Mouse (Mus musculus) limb, embryonic 15.5 days (tissue): ENCODE data around the gene Tmprss9. TPM values are rescaled to one million over a fixed set of nuclear protein-coding genes. Genes with fewer than 3 reads are reported as not detected.

Source experiments
- ATAC-seq: fragments of 200-750 bp; cut with Nextera tagmentation; 2 replicates; pipeline ENCODE4 v1.8.0; 2017; ENCODE audit warnings: low read depth, moderate TSS enrichment; ENCODE audit not compliant: insufficient number of reproducible peaks, low FRiP score, low TSS enrichment
- H3K27ac ChIP-seq: fragments of 300-500 bp; sonication (generic); 2 replicates; pipeline ENCODE4 v1.5.1; 2015; ENCODE audit warnings: moderate library complexity, mild to moderate bottlenecking, inconsistent platforms
- H3K27me3 ChIP-seq: fragments of 300-500 bp; sonication (generic); 2 replicates; pipeline ENCODE4 v1.6.1; 2015; ENCODE audit warnings: inconsistent platforms
- H3K36me3 ChIP-seq: fragments of 300-500 bp; sonication (generic); 2 replicates; pipeline ENCODE4 v1.6.1; 2015; ENCODE audit warnings: inconsistent platforms
- H3K4me1 ChIP-seq: fragments of 300-500 bp; sonication (generic); 2 replicates; pipeline ENCODE4 v1.6.1; 2015; ENCODE audit warnings: inconsistent platforms
- H3K4me2 ChIP-seq: fragments of 300-500 bp; sonication (generic); 2 replicates; pipeline ENCODE4 v1.6.1; 2015; ENCODE audit warnings: mild to moderate bottlenecking, inconsistent platforms
- H3K4me3 ChIP-seq: fragments of 300-500 bp; sonication (generic); 2 replicates; pipeline ENCODE4 v1.5.1; 2015; ENCODE audit warnings: mild to moderate bottlenecking, inconsistent platforms
- H3K9ac ChIP-seq: fragments of 300-500 bp; sonication (generic); 2 replicates; pipeline ENCODE4 v1.6.1; 2015; ENCODE audit warnings: inconsistent platforms
- H3K9me3 ChIP-seq: fragments of 300-500 bp; sonication (generic); 2 replicates; pipeline ENCODE4 v1.6.1; 2016; ENCODE audit warnings: inconsistent platforms
- whole genome bisulfite sequencing: fragments of 180-500 bp; shearing (Covaris S2); methylation state at CpG from one replicate; pipeline ENCODE4 v1.1.7; 2015; 5-methylcytosine and 5-hydroxymethylcytosine counted together
- polyA plus RNA-seq: library from polyadenylated mRNA; unstranded; fragments of >200 nt; fragmentation: Nextera tagmentation; extraction: Ambion mirVana; gene quantifications from 2 replicates; pipeline ENCODE4 v1.2.1, GENCODE M21; 2015

Tmprss9 gene
- polyA plus RNA-seq, 1 experiment from 2014 or later, result not detected

GRCm38 (mm10) chr10:80904709-80905108 is 33.1 kb downstream of the Tmprss9 start:
- Histone ChIP-seq H3K4me3 (no peak overlapping the region), H3K9ac (no peak overlapping the region), H3K4me2 (no peak overlapping the region), H3K9me3 (no peaks in the 10 kb centered on the region), H3K27ac (no peak overlapping the region), H3K36me3 (peaks cover 79% of the 10 kb centered on the region), H3K27me3 (no peaks in the 10 kb centered on the region), H3K4me1 (peaks cover 8% of the 10 kb centered on the region)
- WGBS, result 93% methylated on average over 11 of the region's 11 CpGs
- ATAC-seq, result no peak

GRCm38 (mm10) chr10:80909375-80910162 is 37.9 kb downstream of the Tmprss9 start:
- Histone ChIP-seq H3K9me3 (no peaks in the 10 kb centered on the region), H3K27me3 (no peaks in the 10 kb centered on the region), H3K27ac (no peak overlapping the region), H3K4me1 (peaks cover 12% of the 10 kb centered on the region; the same call in 1 of the 2 replicates), H3K9ac (no peak overlapping the region), H3K4me3 (no peak overlapping the region), H3K36me3 (peaks cover 85% of the 10 kb centered on the region), H3K4me2 (no peak overlapping the region)
- ATAC-seq, result no peak
- WGBS, result 91% methylated on average over 22 of the region's 22 CpGs

GRCm38 (mm10) chr10:80911354-80911753 is 39.7 kb downstream of the Tmprss9 start:
- Histone ChIP-seq H3K9me3 (no peaks in the 10 kb centered on the region), H3K27me3 (no peaks in the 10 kb centered on the region), H3K9ac (no peak overlapping the region), H3K27ac (no peak overlapping the region), H3K36me3 (peaks cover 71% of the 10 kb centered on the region), H3K4me2 (no peak overlapping the region), H3K4me3 (no peak overlapping the region), H3K4me1 (peaks cover 19% of the 10 kb centered on the region)
- WGBS, result 81% methylated on average over 4 of the region's 4 CpGs
- peak; percentile 25 for ATAC-seq

- H3K27ac ChIP-seq, result no peak overlapping the region
- H3K27me3 ChIP-seq, result no peaks in the 10 kb centered on the region
- no peaks in the 10 kb centered on the region for H3K9me3 ChIP-seq
- ATAC-seq, result 0 out of 2 replicates have a peak, but pooled peaks have one; percentile 17
- peaks cover 70% of the 10 kb centered on the region for H3K36me3 ChIP-seq
- H3K4me1 ChIP-seq, result peaks cover 24% of the 10 kb centered on the region
- no peak overlapping the region for H3K9ac ChIP-seq
- H3K4me3 ChIP-seq, result no peak overlapping the region
- H3K4me2 ChIP-seq, result no peak overlapping the region
Measured at GRCm38 (mm10) chr10:80911891-80912290, 40.2 kb downstream of the Tmprss9 start.

- H3K4me1 ChIP-seq, result peaks cover 34% of the 10 kb centered on the region
- no peaks in the 10 kb centered on the region for H3K9me3 ChIP-seq
- no peak for ATAC-seq
- no peak overlapping the region for H3K4me3 ChIP-seq
- 86% methylated on average over 7 of the region's 8 CpGs for WGBS
- H3K27ac ChIP-seq, result 0 out of 2 replicates have a peak overlapping the region, but pooled peaks have one; percentile 30
- H3K36me3 ChIP-seq, result peaks cover 55% of the 10 kb centered on the region
- H3K27me3 ChIP-seq, result no peaks in the 10 kb centered on the region
- H3K9ac ChIP-seq, result no peak overlapping the region
- no peak overlapping the region for H3K4me2 ChIP-seq
Measured at GRCm38 (mm10) chr10:80913364-80914011, 41.8 kb downstream of the Tmprss9 start.

GRCm38 (mm10) chr10:80914253-80914656 is 42.6 kb downstream of the Tmprss9 start:
- 0 out of 2 replicates have a peak overlapping the region, but pooled peaks have one; percentile 30 for H3K27ac ChIP-seq

GRCm38 (mm10) chr10:80915260-80915659 is 43.6 kb downstream of the Tmprss9 start:
- no peak for ATAC-seq
- H3K4me3 ChIP-seq, result no peak overlapping the region
- 75% methylated on average over 2 of the region's 2 CpGs for WGBS
- H3K36me3 ChIP-seq, result peaks cover 37% of the 10 kb centered on the region
- peaks cover 36% of the 10 kb centered on the region for H3K4me1 ChIP-seq
- no peak overlapping the region for H3K4me2 ChIP-seq
- H3K27ac ChIP-seq, result no peak overlapping the region
- H3K27me3 ChIP-seq, result no peaks in the 10 kb centered on the region
- H3K9ac ChIP-seq, result no peak overlapping the region
- no peaks in the 10 kb centered on the region for H3K9me3 ChIP-seq

More at GRCm38 (mm10) chr10:80914253-80914656, 42.6 kb downstream of the Tmprss9 start:
- Histone ChIP-seq H3K4me2 (no peak overlapping the region), H3K9me3 (no peaks in the 10 kb centered on the region), H3K36me3 (peaks cover 47% of the 10 kb centered on the region), H3K27me3 (no peaks in the 10 kb centered on the region), H3K4me3 (no peak overlapping the region), H3K4me1 (peaks cover 36% of the 10 kb centered on the region), H3K9ac (no peak overlapping the region)
- 64% methylated on average over 5 of the region's 5 CpGs for WGBS
- no peak for ATAC-seq

GRCm38 (mm10) chr10:80915736-80916135 is 44.1 kb downstream of the Tmprss9 start:
- Histone ChIP-seq H3K4me1 (peaks cover 36% of the 10 kb centered on the region), H3K4me2 (no peak overlapping the region), H3K4me3 (no peak overlapping the region), H3K27me3 (no peaks in the 10 kb centered on the region), H3K36me3 (peaks cover 32% of the 10 kb centered on the region), H3K9me3 (no peaks in the 10 kb centered on the region), H3K9ac (no peak overlapping the region), H3K27ac (no peak overlapping the region)
- no peak for ATAC-seq
- 87% methylated on average over 4 of the region's 4 CpGs for WGBS

- no peaks in the 10 kb centered on the region for H3K9me3 ChIP-seq
- peak overlapping the region; percentile 55 for H3K27ac ChIP-seq
- peaks cover 44% of the 10 kb centered on the region for H3K4me1 ChIP-seq
- ATAC-seq, result no peak
- H3K27me3 ChIP-seq, result no peaks in the 10 kb centered on the region
- peak overlapping the region; percentile 94 for H3K4me2 ChIP-seq
- peak overlapping the region; percentile 68 for H3K9ac ChIP-seq
- 2% methylated on average over 15 of the region's 15 CpGs for WGBS
- peak overlapping the region; percentile 96 for H3K4me3 ChIP-seq
- peaks cover 16% of the 10 kb centered on the region; the same call in 1 of the 2 replicates for H3K36me3 ChIP-seq
Measured at GRCm38 (mm10) chr10:80917336-80917778, 45.7 kb downstream of the Tmprss9 start.

- under 1% methylated on average over 61 of the region's 61 CpGs for WGBS
- Histone ChIP-seq H3K4me1 (peaks cover 43% of the 10 kb centered on the region), H3K4me3 (peak within 1 kb of the TSS; percentile 96), H3K36me3 (peaks cover 12% of the 10 kb centered on the region; the same call in 1 of the 2 replicates), H3K9ac (peak within 1 kb of the TSS; percentile 68), H3K27ac (peak within 1 kb of the TSS; percentile 55), H3K4me2 (peak within 1 kb of the TSS; percentile 94), H3K9me3 (no peaks in the 10 kb centered on the region), H3K27me3 (no peaks in the 10 kb centered on the region)
- ATAC-seq, result 0 out of 2 replicates have a peak, but pooled peaks have one; percentile 35
Measured at GRCm38 (mm10) chr10:80917779-80918434, 46.3 kb downstream of the Tmprss9 start, which contains the start of gene Lmnb2. Gene Lmnb2, minus strand, starts transcription at chr10:80918245.

- peak overlapping the region; percentile 56 for H3K4me2 ChIP-seq
- H3K36me3 ChIP-seq, result no peaks in the 10 kb centered on the region
- H3K4me3 ChIP-seq, result peak overlapping the region; percentile 35
- no peaks in the 10 kb centered on the region for H3K9me3 ChIP-seq
- peak; percentile 64 for ATAC-seq
- no peak overlapping the region for H3K9ac ChIP-seq
- 0 out of 2 replicates have a peak overlapping the region, but pooled peaks have one; percentile 27 for H3K27ac ChIP-seq
- H3K4me1 ChIP-seq, result peaks cover 22% of the 10 kb centered on the region
- WGBS, result 5% methylated on average over 16 of the region's 16 CpGs
- no peaks in the 10 kb centered on the region for H3K27me3 ChIP-seq
Measured at GRCm38 (mm10) chr10:80921923-80922322, 50.3 kb downstream of the Tmprss9 start.
